Mouse (Mus musculus) CH12.LX (cell line): ENCODE data around the gene Nol8. TPM values are rescaled to one million over a fixed set of nuclear protein-coding genes. Genes with fewer than 3 reads are reported as not detected.

Experiments
- DNase-seq: peaks from one replicate; pipeline ENCODE4 v3.0.0-alpha.2; 2013; ENCODE audit errors: extremely low read depth
- H3K27ac ChIP-seq: 2 replicates; pipeline ENCODE4 v1.5.1; 2012; ENCODE audit warnings: low read depth, mild to moderate bottlenecking, control low read depth, moderate library complexity; ENCODE audit not compliant: insufficient read depth
- H3K27me3 ChIP-seq: replicated peaks from 2 replicates; pipeline ENCODE3; 2012; ENCODE audit warnings: inconsistent platforms
- H3K36me3 ChIP-seq, 2 experiments: replicated peaks in 1 of 2; 2 replicates each; pipeline versions ENCODE3 to v1.6.1; 2012; ENCODE audit warnings: inconsistent platforms in 1 of 2, low read length in 1 of 2, mild to moderate bottlenecking in 1 of 2, mixed read lengths in 1 of 2, moderate library complexity in 1 of 2; ENCODE audit not compliant: control insufficient read depth in 1 of 2, insufficient read depth in 1 of 2
- H3K4me1 ChIP-seq, 2 experiments: 2 replicates each; pipeline ENCODE4 v1.6.1; 2012; ENCODE audit warnings: inconsistent platforms in 1 of 2, moderate library complexity in 1 of 2; ENCODE audit not compliant: insufficient read depth in 2 of 2, control insufficient read depth in 1 of 2
- H3K4me2 ChIP-seq: 2 replicates; pipeline ENCODE4 v1.6.1; 2012; ENCODE audit warnings: low read depth, mild to moderate bottlenecking, control low read depth; ENCODE audit not compliant: poor library complexity, insufficient read depth, severe bottlenecking
- H3K4me3 ChIP-seq, 3 experiments: fragments of 150-350 bp in 1 of 3; sonication (generic) in 1 of 3; replicated peaks in 1 of 3; 2 replicates each; pipeline versions ENCODE3 to v1.5.1; 2011 to 2012; ENCODE audit warnings: low read depth in 2 of 3, low read length in 2 of 3, mild to moderate bottlenecking in 2 of 3, moderate library complexity in 2 of 3, control low read depth in 1 of 3, improper control_type of control experiment in 1 of 3, inconsistent platforms in 1 of 3, mixed read lengths in 1 of 3; ENCODE audit not compliant: poor library complexity in 1 of 3
- H3K79me2 ChIP-seq: replicated peaks from 2 replicates; pipeline ENCODE4 v1.6.1; 2012; ENCODE audit warnings: mild to moderate bottlenecking, moderate library complexity; ENCODE audit not compliant: control insufficient read depth, poor library complexity, insufficient read depth, severe bottlenecking; ENCODE audit errors: extremely low read depth
- H3K9ac ChIP-seq: 2 replicates; pipeline ENCODE4 v1.6.1; 2012; ENCODE audit warnings: low read depth, mild to moderate bottlenecking, control low read depth, moderate library complexity; ENCODE audit not compliant: insufficient read depth
- H3K9me3 ChIP-seq: replicated peaks from 2 replicates; pipeline ENCODE3; 2012; ENCODE audit warnings: low read length, inconsistent platforms, mixed read lengths
- BHLHE40 ChIP-seq: IDR thresholded peaks from 2 replicates; pipeline ENCODE4 v1.6.1; 2011; ENCODE audit warnings: mild to moderate bottlenecking, low read depth, low read length, improper control_type of control experiment
- CHD2 ChIP-seq: IDR thresholded peaks from 2 replicates; pipeline ENCODE4 v1.6.1; 2011; ENCODE audit warnings: low read length, improper control_type of control experiment
- CTCF ChIP-seq, 2 experiments: IDR thresholded peaks in 1 of 2; conservative IDR thresholded peaks in 1 of 2; 2 replicates each; pipeline ENCODE4 v1.5.1; 2011 to 2012; ENCODE audit warnings: low read depth in 2 of 2, low read length in 2 of 2, improper control_type of control experiment in 1 of 2, inconsistent platforms in 1 of 2, mild to moderate bottlenecking in 1 of 2, moderate library complexity in 1 of 2
- ELF1 ChIP-seq: IDR thresholded peaks from 2 replicates; pipeline ENCODE4 v1.6.1; 2014; ENCODE audit warnings: low read depth, mild to moderate bottlenecking, inconsistent platforms, low read length, improper control_type of control experiment
- EP300 ChIP-seq: IDR thresholded peaks from 2 replicates; pipeline ENCODE4 v1.6.1; 2011; ENCODE audit warnings: low read length, improper control_type of control experiment
- IRF4 ChIP-seq: IDR thresholded peaks from 2 replicates; pipeline ENCODE4 v1.6.1; 2014; ENCODE audit warnings: low read depth, mild to moderate bottlenecking, inconsistent platforms, low read length, improper control_type of control experiment
- JUN ChIP-seq: IDR thresholded peaks from 2 replicates; pipeline ENCODE4 v1.6.1; 2011; ENCODE audit warnings: low read depth, mild to moderate bottlenecking, low read length, improper control_type of control experiment, moderate library complexity; ENCODE audit not compliant: insufficient read depth
- KAT2A ChIP-seq: IDR thresholded peaks from 2 replicates; pipeline ENCODE4 v1.6.1; 2012; ENCODE audit warnings: low read length, improper control_type of control experiment, inconsistent platforms; ENCODE audit not compliant: insufficient replicate concordance
- MAFK ChIP-seq: IDR thresholded peaks from 2 replicates; pipeline ENCODE4 v1.6.1; 2011; ENCODE audit warnings: low read length, improper control_type of control experiment; ENCODE audit not compliant: insufficient replicate concordance
- MAX ChIP-seq: IDR thresholded peaks from 2 replicates; pipeline ENCODE4 v1.6.1; 2011; ENCODE audit warnings: low read length, improper control_type of control experiment
- MAZ ChIP-seq: IDR thresholded peaks from 2 replicates; pipeline ENCODE4 v1.6.1; 2012; ENCODE audit warnings: low read depth, mild to moderate bottlenecking, inconsistent platforms, low read length, improper control_type of control experiment, moderate library complexity
- MYC ChIP-seq: IDR thresholded peaks from 2 replicates; pipeline ENCODE4 v1.6.1; 2011; ENCODE audit warnings: low read depth, mild to moderate bottlenecking, improper control_type of control experiment, low read length
- NRF1 ChIP-seq: IDR thresholded peaks from 2 replicates; pipeline ENCODE4 v1.6.1; 2014; ENCODE audit warnings: low read depth, mild to moderate bottlenecking, inconsistent platforms, low read length, improper control_type of control experiment, moderate library complexity
- PAX5 ChIP-seq: IDR thresholded peaks from 2 replicates; pipeline ENCODE4 v1.6.1; 2012; ENCODE audit warnings: low read length, inconsistent platforms, mixed read lengths
- POLR2A ChIP-seq: IDR thresholded peaks from 2 replicates; pipeline ENCODE4 v1.6.1; 2011; ENCODE audit warnings: low read depth, mild to moderate bottlenecking, improper control_type of control experiment, low read length
- POLR2AphosphoS2 ChIP-seq: IDR thresholded peaks from 2 replicates; pipeline ENCODE4 v1.6.1; 2011; ENCODE audit warnings: low read depth, low read length, improper control_type of control experiment
- RAD21 ChIP-seq: IDR thresholded peaks from 2 replicates; pipeline ENCODE4 v1.6.1; 2011; ENCODE audit warnings: low read depth, mild to moderate bottlenecking, low read length, improper control_type of control experiment, moderate library complexity
- RCOR1 ChIP-seq: conservative IDR thresholded peaks from 2 replicates; pipeline ENCODE4 v1.6.1; 2012; ENCODE audit warnings: low read depth, mild to moderate bottlenecking, inconsistent platforms, low read length, improper control_type of control experiment
- SIN3A ChIP-seq: IDR thresholded peaks from 2 replicates; pipeline ENCODE4 v1.6.1; 2012; ENCODE audit warnings: low read length, improper control_type of control experiment, inconsistent platforms
- SMC3 ChIP-seq: IDR thresholded peaks from 2 replicates; pipeline ENCODE4 v1.6.1; 2011; ENCODE audit warnings: low read depth, low read length, improper control_type of control experiment
- TBP ChIP-seq: conservative IDR thresholded peaks from 2 replicates; pipeline ENCODE4 v1.6.1; 2011; ENCODE audit warnings: low read depth, low read length, improper control_type of control experiment
- TCF12 ChIP-seq: IDR thresholded peaks from 2 replicates; pipeline ENCODE4 v1.6.1; 2014; ENCODE audit warnings: low read depth, mild to moderate bottlenecking, inconsistent platforms, low read length, improper control_type of control experiment
- UBTF ChIP-seq: IDR thresholded peaks from 2 replicates; pipeline ENCODE4 v1.6.1; 2012; ENCODE audit warnings: low read depth, mild to moderate bottlenecking, inconsistent platforms, low read length, improper control_type of control experiment, moderate library complexity
- USF1 ChIP-seq: IDR thresholded peaks from 2 replicates; pipeline ENCODE4 v1.6.1; 2014; ENCODE audit warnings: low read depth, mild to moderate bottlenecking, inconsistent platforms, low read length, improper control_type of control experiment
- USF2 ChIP-seq: conservative IDR thresholded peaks from 2 replicates; pipeline ENCODE4 v1.6.1; 2011; ENCODE audit warnings: low read depth, low read length, improper control_type of control experiment
- ZNF384 ChIP-seq: IDR thresholded peaks from 2 replicates; pipeline ENCODE4 v1.6.1; 2012; ENCODE audit warnings: low read depth, low read length, improper control_type of control experiment, inconsistent platforms
- dilution Hi-C: fragments of 300-500 bp; cut with MboI; formaldehyde crosslinking; loops from 2 replicates; pipeline ENCODE4 v1.14.3; 2020; ENCODE audit warnings: low sequenced_read_pairs; ENCODE audit not compliant: extremely low pct_unique_long_range_greater_than_20kb, extremely low pct_ligation_motif_present
- in situ Hi-C: fragments of 300-500 bp; cut with MboI; formaldehyde crosslinking; loops from 3 replicates; pipeline ENCODE4 v1.14.3; 2019; ENCODE audit warnings: low sequenced_read_pairs, low pct_ligation_motif_present, low pct_unique_long_range_greater_than_20kb, mixed read lengths
- polyA plus RNA-seq: library from polyadenylated mRNA; unstranded; fragments of >175 nt; gene quantifications from 2 replicates; pipeline ENCODE4 v1.2.1, GENCODE M21; 2012; ENCODE audit warnings: low read depth; ENCODE audit not compliant: insufficient read length
- total RNA-seq, 2 experiments: library from RNA; depleted of rRNA; stranded (reverse); fragments of 300-350 nt in 1 of 2; fragments of >200 nt in 1 of 2; gene quantifications; 2 replicates each; pipeline ENCODE4 v1.2.3; 2012 to 2014

Nol8 gene
- total and polyA plus RNA-seq, 3 experiments = 14.9 to 33.4 (median 32.8) TPM

- no peak overlapping the region for H3K4me2 ChIP-seq
- no peak overlapping the region for H3K4me3 ChIP-seq
- DNase-seq = no peak
- dilution Hi-C loops = no loop called here
- no peaks in the 10 kb centered on the region for H3K9me3 ChIP-seq
- H3K27me3 ChIP-seq = no peaks in the 10 kb centered on the region
- no peak overlapping the region for H3K9ac ChIP-seq
- in situ Hi-C loops = no loop called here
- peaks cover 0 to 5% of the 10 kb centered on the region in 2 experiments; a peak in 2 of 4 replicates for H3K4me1 ChIP-seq
- TF ChIP-seq POLR2AphosphoS2 (no peak), MAFK (no peak), JUN (no peak), UBTF (no peak), PAX5 (no peak), EP300 (no peak), ZNF384 (no peak), MYC (no peak), USF2 (no peak), SMC3 (no peak), CTCF (conservative IDR thresholded peaks at IDR 0.05 in 1 of 2, IDR thresholded peaks at IDR 0.05 in 1 of 2; ENCODE audit: low read depth in 2 of 2, low read length in 2 of 2) (no peak), TCF12 (no peak), RCOR1 (no peak), CHD2 (no peak), TBP (no peak), SIN3A (no peak), ELF1 (no peak), IRF4 (no peak), MAX (no peak), RAD21 (no peak)
- no peak overlapping the region for H3K27ac ChIP-seq
- peaks cover 49% of the 10 kb centered on the region for H3K79me2 ChIP-seq
- H3K36me3 ChIP-seq = peaks cover 61 to 74% of the 10 kb centered on the region in 2 experiments
Measured at GRCm38 (mm10) chr13:49691056-49691455, 38.2 kb downstream of the Nol8 start.

GRCm38 (mm10) chr13:49703216-49703779 is 50.4 kb downstream of the Nol8 start:
- peaks cover 76 to 80% of the 10 kb centered on the region in 2 experiments for H3K36me3 ChIP-seq

More at GRCm38 (mm10) chr13:49703216-49703779, 50.4 kb downstream of the Nol8 start:
- peaks cover 2 to 9% of the 10 kb centered on the region in 2 experiments; a peak in 2 of 4 replicates for H3K4me1 ChIP-seq
- no peak for DNase-seq
- in situ Hi-C loops (no loop called here), dilution Hi-C loops (no loop called here)
- no peak overlapping the region for H3K9ac ChIP-seq
- no peaks in the 10 kb centered on the region for H3K9me3 ChIP-seq
- H3K4me3 ChIP-seq = no peak overlapping the region
- no peak overlapping the region for H3K27ac ChIP-seq
- TF ChIP-seq PAX5 = no peak
- TF ChIP-seq POLR2AphosphoS2 = no peak
- no peak for TF ChIP-seq USF1
- TF ChIP-seq CHD2 = no peak
- TF ChIP-seq POLR2A = no peak
- TF ChIP-seq NRF1 = no peak
- TF ChIP-seq MAZ = no peak
- TF ChIP-seq KAT2A = no peak
- no peak for TF ChIP-seq RAD21
- no peak for TF ChIP-seq JUN
- TF ChIP-seq TBP = no peak
- no peak for TF ChIP-seq SIN3A
- TF ChIP-seq BHLHE40 = no peak
- TF ChIP-seq MAFK = no peak
- TF ChIP-seq MAX = no peak
- H3K27me3 ChIP-seq = no peaks in the 10 kb centered on the region
- peaks cover 21% of the 10 kb centered on the region for H3K79me2 ChIP-seq
- no peak overlapping the region for H3K4me2 ChIP-seq
